Mouse (Mus musculus) gastrocnemius, postnatal 4 days (tissue): Measurements from ENCODE around the gene Hic1. TPM values are rescaled to one million over a fixed set of nuclear protein-coding genes. Genes with fewer than 3 reads are reported as not detected.
"Not testable (repeated sequence)": the region's sequence is repeated elsewhere in the genome, so short reads cannot be mapped to it uniquely, and the experiment has no call there.

ENCODE experiments used
- DNase-seq, 2 experiments: peaks; one replicate each; pipeline ENCODE4 v3.0.0; 2021 to 2022; ENCODE audit warnings: low spot score in 2 of 2, mixed read lengths in 2 of 2
- total RNA-seq, 2 experiments: library from RNA; stranded (reverse); gene quantifications; 2 replicates each; pipeline ENCODE4 v1.2.3; 2021

The Hic1 gene
- total RNA-seq, 2 experiments from 2014 or later, result 42.7 to 48.8 TPM

DNA sequence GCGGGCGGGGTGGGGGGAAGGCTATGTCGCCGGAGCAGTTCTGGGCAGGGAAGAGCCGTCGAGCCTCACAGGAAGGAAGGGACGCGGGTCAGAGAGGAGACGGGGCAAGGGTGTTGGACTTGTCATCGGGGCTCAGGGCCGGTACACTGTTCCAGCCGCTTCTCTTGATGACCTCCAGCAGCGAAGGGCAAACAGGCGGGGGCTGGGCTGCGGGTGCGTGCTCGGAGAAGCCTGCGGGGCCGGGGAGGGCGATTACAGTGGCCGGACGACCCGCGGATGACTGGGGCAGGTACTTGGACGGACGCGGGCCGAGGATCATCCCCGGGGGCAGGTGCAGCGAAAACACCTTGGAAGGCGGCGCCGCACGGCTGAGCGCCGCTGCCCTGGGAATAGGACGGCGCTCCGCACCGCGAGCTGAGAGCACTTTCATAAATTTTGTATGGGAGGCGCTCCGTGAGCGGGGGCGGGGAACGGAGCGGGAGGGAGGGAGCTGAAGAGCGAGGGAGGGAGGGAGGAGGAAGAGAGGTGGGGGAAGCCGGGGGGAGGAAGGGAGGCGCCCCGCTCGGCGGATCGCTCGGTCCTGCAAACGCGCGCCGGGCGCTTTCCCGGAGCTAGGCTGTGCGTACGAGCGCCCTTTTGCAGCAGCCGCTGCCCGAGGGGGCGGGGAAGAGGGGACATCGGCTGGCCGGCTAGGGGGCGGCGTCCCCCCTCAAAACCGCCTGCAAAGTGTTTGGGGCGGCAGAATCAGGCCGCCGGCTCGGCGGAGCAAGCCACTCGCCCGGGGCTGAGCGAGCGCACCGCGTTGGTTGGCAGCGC, 24.1 kb upstream of the Hic1 start, which contains the start of gene Rtn4rl1:
Gene Rtn4rl1, plus strand, starts transcription at position 528 of the 816 bp plus-strand sequence.
- peak; percentile 30 to 56 for DNase-seq

GRCm38 (mm10) chr11:75192336-75193214, 23.3 kb upstream of the Hic1 start:
- DNase-seq, result peak; percentile 62 to 81

- DNase-seq, result no peak
These were observed 22.5 kb upstream of the Hic1 start for GRCm38 (mm10) chr11:75191841-75192240.

DNA sequence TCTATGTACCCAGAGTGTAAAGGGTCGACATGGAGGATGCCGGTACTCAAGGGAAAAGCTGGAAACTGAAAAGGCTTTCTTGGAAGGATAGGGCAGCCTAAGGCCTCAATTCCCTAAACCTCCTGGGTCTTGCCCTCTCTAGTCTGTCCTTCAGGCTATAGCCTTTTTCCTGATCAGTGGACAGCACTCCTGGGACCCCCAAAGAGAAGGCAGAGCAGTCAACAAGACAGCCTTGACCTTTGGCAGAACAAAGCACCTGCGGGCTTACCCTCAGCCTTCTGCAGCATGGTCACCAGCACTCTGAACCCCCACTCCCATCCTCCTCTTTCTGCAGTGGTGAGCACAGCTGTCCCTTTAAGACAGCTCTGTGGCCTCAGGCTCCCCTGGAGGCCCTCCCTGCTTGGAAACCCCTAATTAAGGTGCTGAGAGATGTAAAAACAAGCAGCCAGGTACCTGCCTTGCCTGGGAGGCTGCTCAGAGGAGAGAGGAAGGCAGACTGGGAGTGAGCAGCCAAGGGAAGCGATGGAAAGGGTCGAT, 21.7 kb upstream of the Hic1 start, which contains the start of gene Dph1:
Gene Dph1, minus strand, starts transcription at position 337 of the 537 bp plus-strand sequence.
- DNase-seq, result no peak

DNA sequence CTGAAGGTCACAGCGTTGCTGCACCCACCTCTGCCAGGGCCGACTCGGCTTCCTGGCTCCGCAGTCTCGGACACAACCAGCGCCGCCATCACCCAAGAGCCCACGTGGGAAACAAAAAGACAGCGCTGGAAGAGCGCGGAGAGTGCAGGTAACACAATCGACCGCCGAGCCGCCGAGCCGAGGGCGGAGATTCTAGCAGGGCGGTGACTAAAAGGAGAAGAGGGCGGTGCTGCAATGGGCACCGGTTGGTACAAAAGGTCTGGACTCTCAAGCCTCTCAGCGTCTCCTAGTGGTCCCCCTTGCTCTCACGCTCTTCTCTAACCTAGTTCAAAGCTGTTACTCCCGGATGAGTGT, 21.0 kb upstream of the Hic1 start:
- DNase-seq, result peak; percentile 55 to 78

- no peak for DNase-seq
These were observed 20.5 kb upstream of the Hic1 start for GRCm38 (mm10) chr11:75189713-75190370.

GRCm38 (mm10) chr11:75184986-75185385, 15.7 kb upstream of the Hic1 start:
- DNase-seq, result no peak

GRCm38 (mm10) chr11:75184573-75184972, 15.3 kb upstream of the Hic1 start:
- no peak for DNase-seq

DNA sequence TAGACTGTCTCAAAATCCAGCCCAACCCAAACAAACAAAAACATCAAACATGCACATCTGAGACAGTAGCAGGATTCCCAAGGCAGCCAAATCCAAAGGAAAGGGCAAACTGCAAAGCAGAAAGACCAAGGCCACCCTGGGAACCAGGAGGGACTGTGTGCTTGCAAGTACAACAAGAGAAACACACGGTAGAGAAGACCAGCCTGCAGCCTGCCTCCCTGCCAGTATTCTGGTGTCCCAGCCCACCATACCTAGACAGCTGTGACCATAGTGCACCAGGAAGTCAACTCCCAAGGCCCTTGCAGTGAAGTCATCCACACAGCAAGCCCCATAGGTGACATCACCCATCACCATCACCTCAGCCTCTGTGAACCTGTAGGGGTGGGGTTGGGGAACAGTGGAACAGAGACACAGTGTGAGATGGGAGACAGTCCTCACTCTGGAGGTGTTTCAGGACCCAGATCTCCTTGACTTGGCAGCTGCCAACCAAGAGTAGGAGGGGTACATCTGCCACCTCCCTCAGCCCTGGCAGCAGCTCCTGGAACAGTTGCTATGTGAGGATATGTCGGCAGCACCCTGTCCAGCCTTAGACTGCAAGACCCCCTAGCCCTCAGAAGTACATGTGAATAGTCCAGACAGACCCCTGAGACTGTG, 14.7 kb upstream of the Hic1 start:
- DNase-seq, result no peak

DNA sequence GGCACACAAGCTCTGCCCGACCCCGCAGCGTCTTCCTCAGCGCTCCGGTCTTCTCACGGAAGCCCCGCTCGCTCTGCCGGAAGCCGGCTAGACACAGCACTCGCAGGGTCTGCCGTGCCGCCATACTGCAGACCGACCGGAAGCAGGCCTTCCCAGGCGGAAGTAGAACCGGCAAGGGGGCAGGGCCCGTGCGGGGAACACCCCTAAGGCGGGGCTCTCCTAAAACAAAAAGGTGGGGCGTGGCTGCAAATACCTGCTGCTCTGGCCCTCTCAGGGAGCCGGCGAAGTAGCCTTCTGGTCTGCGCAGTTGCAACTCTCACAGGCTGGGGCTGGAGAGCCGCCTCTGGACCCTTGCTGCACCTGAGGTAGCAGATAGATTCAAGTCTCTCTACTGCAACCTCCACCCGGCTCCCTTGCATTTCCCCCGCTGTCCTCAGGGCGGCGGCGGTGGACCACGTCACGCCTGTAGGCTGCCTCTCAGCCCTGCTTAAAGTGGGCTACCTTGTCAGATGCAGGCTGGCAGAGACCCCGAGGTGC, 9.4 kb upstream of the Hic1 start, which contains the start of gene Ovca2:
Gene Ovca2, minus strand, starts transcription at position 164 of the 537 bp plus-strand sequence.
- peak; percentile 72 to 90 for DNase-seq

GRCm38 (mm10) chr11:75178011-75178410, 8.7 kb upstream of the Hic1 start:
- no peak for DNase-seq

DNA sequence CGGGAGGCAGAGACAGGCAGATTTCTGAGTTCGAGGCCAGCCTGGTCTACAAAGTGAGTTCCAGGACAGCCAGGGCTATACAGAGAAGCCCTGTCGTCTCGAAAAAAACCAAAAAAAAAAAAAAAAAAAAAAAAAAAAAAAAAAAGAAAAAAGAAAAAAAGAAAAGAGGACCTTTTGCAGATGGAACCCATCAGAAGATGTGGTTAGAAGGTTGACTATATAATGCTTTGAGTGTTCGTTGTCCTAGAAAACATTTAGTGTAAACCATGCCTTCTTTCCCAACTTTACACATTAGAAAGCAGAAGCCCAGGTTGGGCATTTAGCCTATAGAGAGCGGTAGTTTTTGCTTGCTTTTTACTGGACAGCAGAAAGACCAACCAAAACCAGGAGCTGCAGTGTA, 5.3 kb upstream of the Hic1 start:
- not testable (repeated sequence) for DNase-seq

DNA sequence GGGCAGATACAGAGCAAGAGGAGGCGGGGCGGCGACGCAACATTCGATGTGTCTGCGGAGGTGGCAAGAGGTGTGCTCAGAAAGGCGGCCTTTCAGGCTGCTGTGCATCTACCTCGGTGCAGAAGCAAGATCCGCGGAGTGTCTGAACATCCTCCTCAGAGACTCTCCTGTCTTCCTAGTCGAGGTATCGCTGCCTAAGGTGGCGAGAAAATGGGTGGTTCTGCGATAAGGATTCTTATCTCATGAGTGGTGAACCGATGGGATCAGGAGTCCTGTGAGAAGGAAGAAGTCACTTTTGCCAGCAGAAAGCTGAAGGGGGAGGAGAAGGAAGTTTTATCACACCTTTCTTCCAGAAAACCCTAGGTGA, 4.5 kb upstream of the Hic1 start:
- peak in 1 of 2 experiments; percentile 9 for DNase-seq

DNA sequence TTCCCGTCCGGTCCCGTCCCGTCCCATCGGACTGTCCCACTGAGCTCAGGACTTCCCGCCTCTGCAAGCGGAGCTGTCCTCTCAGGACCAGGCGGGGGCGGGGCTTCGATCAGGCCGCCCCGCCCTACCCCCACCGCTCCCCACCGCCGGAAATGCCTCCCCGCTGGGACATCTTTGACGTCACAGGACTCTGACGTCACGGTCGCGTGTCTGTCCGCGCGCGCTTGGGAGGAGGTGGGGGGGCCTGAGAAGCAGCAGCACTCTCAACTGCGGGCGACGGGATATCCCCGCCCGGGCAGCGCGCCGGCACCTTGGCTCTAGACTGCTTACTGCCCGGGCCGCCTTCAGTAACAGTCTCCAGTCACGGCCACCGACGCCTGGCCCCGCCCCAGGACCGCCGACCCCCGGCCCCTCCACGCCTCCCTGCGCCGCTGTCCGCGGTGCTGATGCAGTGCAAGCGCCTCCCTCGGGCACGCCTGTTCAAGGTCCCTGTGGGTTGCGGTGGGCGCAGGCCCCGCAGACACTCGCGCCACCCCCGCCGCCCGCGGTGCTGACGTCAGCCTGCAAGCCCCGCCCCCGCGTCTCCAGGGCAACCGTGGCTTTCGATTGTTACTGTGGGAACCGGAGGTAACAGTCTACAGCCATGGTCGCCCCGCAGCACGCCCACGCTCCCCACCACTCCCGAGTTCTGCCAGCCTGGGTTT, 3.9 kb upstream of the Hic1 start:
- DNase-seq, result peak; percentile 52 to 73

GRCm38 (mm10) chr11:75172151-75173094, 3.1 kb upstream of the Hic1 start:
- peak in 1 of 2 experiments; percentile 19 for DNase-seq

GRCm38 (mm10) chr11:75171186-75171865, 2.0 kb upstream of the Hic1 start:
- DNase-seq, result peak in 1 of 2 experiments; percentile 9

- DNase-seq, result peak; percentile 78 to 92
These were observed 925 bp upstream of the Hic1 start for GRCm38 (mm10) chr11:75170136-75170751.
